11 mouse cellular contexts compared by ENCODE assay signal in genomic region chr13:56433466-56433865, GRCm38 (mm10). TPM values are rescaled to one million over a fixed set of nuclear protein-coding genes. Genes with fewer than 3 reads are reported as not detected.
DNase-seq lines count a peak whose midpoint lies in the region; ATAC-seq and TF ChIP-seq lines count a peak whose summit lies in the region.
"Had no signal": no experiment of that assay in that cellular context is flagged by ENCODE, and none has a peak within 500 bp of the region (broad histone marks: within the 10 kb centered on the region; RNA-seq: fewer than 3 reads in every experiment).

No protein-coding gene starts in this region.

- H3K9ac ChIP-seq in heart, adult 2 months (ENCODE audit: low read depth, low read length): no peak overlapping the region
- H3K9ac ChIP-seq in heart, embryonic 11.5 days (ENCODE audit: low read depth, low read length): no peak overlapping the region
- no peak overlapping the region for H3K9ac ChIP-seq in forebrain, embryonic 16.5 days (replicated peaks; ENCODE audit: low read depth, low read length)

- ATAC-seq in heart, embryonic 11.5 days (replicated peaks; ENCODE audit: insufficient number of reproducible peaks, low FRiP score, low TSS enrichment): no peak
- no peak for ATAC-seq in G1E (ENCODE audit: extremely low read depth, insufficient number of reproducible peaks, low FRiP score, poor library complexity, severe bottlenecking)
- ATAC-seq in forebrain, embryonic 16.5 days: peak; percentile 45; the same call in 1 of the 2 replicates

- H3K4me3 ChIP-seq in heart, adult 2 months: no peak overlapping the region
- H3K4me3 ChIP-seq in heart, embryonic 11.5 days (ENCODE audit: low read depth, low read length): no peak overlapping the region
- H3K4me3 ChIP-seq in G1E (ENCODE audit: low read depth, low read length): peak overlapping the region; percentile 3; the same call in 1 of the 2 replicates
- no peak overlapping the region for H3K4me3 ChIP-seq in forebrain, embryonic 16.5 days (replicated peaks; ENCODE audit: low read length)
- no peak overlapping the region for H3K4me3 ChIP-seq in lung, adult 2 months (replicated peaks; ENCODE audit: extremely low read depth, low read depth, low read length)

- no peaks in the 10 kb centered on the region for H3K4me1 ChIP-seq in heart, adult 2 months (ENCODE audit: control insufficient read depth, insufficient read depth, low read length)
- 0 out of 2 replicates have a peak, but pooled peaks cover 3% of the 10 kb centered on the region for H3K4me1 ChIP-seq in heart, embryonic 11.5 days (ENCODE audit: control insufficient read depth, insufficient read depth, low read length)
- no peaks in the 10 kb centered on the region for H3K4me1 ChIP-seq in G1E (ENCODE audit: insufficient read depth, low read depth, low read length)
- H3K4me1 ChIP-seq in forebrain, embryonic 16.5 days (replicated peaks; ENCODE audit: control insufficient read depth, insufficient read depth, low read length): peaks cover 25% of the 10 kb centered on the region
- H3K4me1 ChIP-seq in lung, adult 2 months (ENCODE audit: control insufficient read depth, insufficient read depth, low read length): no peaks in the 10 kb centered on the region

- H3K9me3 ChIP-seq in heart, embryonic 11.5 days (replicated peaks; ENCODE audit: control insufficient read depth, low read length): no peaks in the 10 kb centered on the region
- peaks cover 93% of the 10 kb centered on the region for H3K9me3 ChIP-seq in G1E (replicated peaks)
- no peaks in the 10 kb centered on the region for H3K9me3 ChIP-seq in forebrain, embryonic 16.5 days (ENCODE audit: control insufficient read depth, low read length)

- peaks cover 5% of the 10 kb centered on the region for H3K27me3 ChIP-seq in heart, adult 2 months (ENCODE audit: control insufficient read depth, insufficient read depth, low read length)
- H3K27me3 ChIP-seq in heart, embryonic 11.5 days (ENCODE audit: control insufficient read depth, insufficient read depth, low read length): peaks cover 43% of the 10 kb centered on the region
- no peaks in the 10 kb centered on the region for H3K27me3 ChIP-seq in G1E (ENCODE audit: insufficient read depth, low read length)
- H3K27me3 ChIP-seq in forebrain, embryonic 16.5 days (replicated peaks; ENCODE audit: control insufficient read depth, insufficient read depth, low read length): peaks cover 22% of the 10 kb centered on the region

- H3K79me2 ChIP-seq in heart, adult 2 months (replicated peaks; ENCODE audit: control insufficient read depth, insufficient read depth, low read length): no peaks in the 10 kb centered on the region

- no peak for TF ChIP-seq EP300 in heart, adult 2 months (IDR thresholded peaks at IDR 0.05; ENCODE audit: insufficient read depth, low read depth, low read length)

- no peaks in the 10 kb centered on the region for H3K36me3 ChIP-seq in heart, adult 2 months (ENCODE audit: control insufficient read depth, insufficient read depth, low read length)
- no peaks in the 10 kb centered on the region for H3K36me3 ChIP-seq in heart, embryonic 11.5 days (ENCODE audit: control insufficient read depth, insufficient read depth, low read length)
- no peaks in the 10 kb centered on the region for H3K36me3 ChIP-seq in G1E (replicated peaks)
- H3K36me3 ChIP-seq in forebrain, embryonic 16.5 days (ENCODE audit: control insufficient read depth, insufficient read depth): no peaks in the 10 kb centered on the region

- TF ChIP-seq POLR2A in heart, adult 2 months (IDR thresholded peaks at IDR 0.05; ENCODE audit: insufficient read depth, low read depth, low read length): no peak
- no peak for TF ChIP-seq POLR2A in lung, adult 2 months (IDR thresholded peaks at IDR 0.05; ENCODE audit: borderline replicate concordance, extremely low read depth, low read depth, low read length)

- H3K4me2 ChIP-seq in heart, embryonic 11.5 days: no peak overlapping the region
- H3K4me2 ChIP-seq in forebrain, embryonic 16.5 days (ENCODE audit: low read length): no peak overlapping the region

- intact Hi-C loops in heart, adult 2 months (cut with DNase I): no loop called here

- peak in 1 of 2 experiments; percentile 40 for DNase-seq in heart, adult 2 months
- no peak for DNase-seq in G1E (ENCODE audit: low spot score)
- peak; percentile 69 to 78 for DNase-seq in cerebellum, adult 18-20 months
- DNase-seq in kidney, postnatal 25 days: peak; percentile 55 to 61
- peak; percentile 44 for DNase-seq in lung, adult 2 months
- peak; percentile 16 to 53 for DNase-seq in right cerebral cortex, postnatal 36 days (ENCODE audit: low spot score in 2 of 2)

- TF ChIP-seq CTCF in heart, adult 2 months (IDR thresholded peaks at IDR 0.05): peak; percentile 66
- TF ChIP-seq CTCF in G1E (IDR thresholded peaks at IDR 0.05; ENCODE audit: low read depth, low read length): no peak
- TF ChIP-seq CTCF in lung, adult 2 months (IDR thresholded peaks at IDR 0.05; ENCODE audit: insufficient read depth, low read length): peak; percentile 47

- H3K27ac ChIP-seq in heart, adult 2 months: no peak overlapping the region
- no peak overlapping the region for H3K27ac ChIP-seq in heart, embryonic 11.5 days (ENCODE audit: low read depth, low read length)
- H3K27ac ChIP-seq in forebrain, embryonic 16.5 days (ENCODE audit: low read length): no peak overlapping the region

- 23% methylated on average over 10 of the region's 10 CpGs for WGBS in heart, adult 2 months
- 10% methylated on average over 10 of the region's 10 CpGs for WGBS in heart, embryonic 11.5 days (ENCODE audit: insufficient replicate concordance)
- WGBS in forebrain, embryonic 16.5 days: 5% methylated on average over 10 of the region's 10 CpGs
- 25% methylated on average over 10 of the region's 10 CpGs for WGBS in lung, adult 2 months

RNA-seq across cellular contexts. Expression of gene Slc25a48, which starts 4.7 kb away (rescaled TPM):
- under 1 TPM; 0.08 to 0.16 TPM for total RNA-seq in heart, adult 2 months (2021)
- 0.23 and 0.27 TPM in 2 replicates for polyA plus RNA-seq in heart, adult 2 months (2012; rRNA removed)
- polyA plus RNA-seq in heart, embryonic 11.5 days (2014; fragmentation: Nextera tagmentation; extraction: Ambion mirVana): 0.04 TPM in 1 of 2 replicates, not detected in the other
- total RNA-seq in G1E (2014; fragmentation: Nextera tagmentation) (not detected in 2 replicates), G1E (2017) (0.05 TPM in 1 of 2 replicates, not detected in the other)
- not detected in 2 replicates for polyA plus RNA-seq in G1E (2012)
- polyA plus RNA-seq in forebrain, embryonic 16.5 days (2015; fragmentation: Nextera tagmentation; extraction: Ambion mirVana): not detected in 2 replicates
- 0.24 and 0.51 TPM in 2 replicates for polyA plus RNA-seq in lung, adult 2 months (2012; rRNA removed)
- total RNA-seq: MEL had no signal

RNA-seq across cellular contexts. Expression of gene Gm3045, which starts 7.1 kb away (rescaled TPM):
- not detected for total RNA-seq in heart, adult 2 months (2021)
- not detected in 2 replicates for polyA plus RNA-seq in heart, adult 2 months (2012; rRNA removed)
- not detected in 2 replicates for polyA plus RNA-seq in heart, embryonic 11.5 days (2014; fragmentation: Nextera tagmentation; extraction: Ambion mirVana)
- total RNA-seq in G1E (2014; fragmentation: Nextera tagmentation) (not detected in 2 replicates), G1E (2017) (0.05 TPM in 1 of 2 replicates, not detected in the other)
- polyA plus RNA-seq in G1E (2012): not detected in 2 replicates
- polyA plus RNA-seq in forebrain, embryonic 16.5 days (2015; fragmentation: Nextera tagmentation; extraction: Ambion mirVana): not detected in 2 replicates
- polyA plus RNA-seq in lung, adult 2 months (2012; rRNA removed): 0.06 TPM in 1 of 2 replicates, not detected in the other
- total RNA-seq: MEL had no signal
- polyA plus RNA-seq: large intestine, adult 2 months; stomach, embryonic 16.5 days had no signal

RNA-seq across cellular contexts. Expression of gene Il9, which starts 48.6 kb away (rescaled TPM):
- not detected for total RNA-seq in heart, adult 2 months (2021)
- polyA plus RNA-seq in heart, adult 2 months (2012; rRNA removed): not detected in 2 replicates
- not detected in 2 replicates for polyA plus RNA-seq in heart, embryonic 11.5 days (2014; fragmentation: Nextera tagmentation; extraction: Ambion mirVana)
- total RNA-seq in G1E (2014; fragmentation: Nextera tagmentation): not detected in 2 replicates
- not detected in 2 replicates for total RNA-seq in G1E (2017)
- not detected in 2 replicates for polyA plus RNA-seq in G1E (2012)
- polyA plus RNA-seq in forebrain, embryonic 16.5 days (2015; fragmentation: Nextera tagmentation; extraction: Ambion mirVana): not detected in 2 replicates
- not detected in 2 replicates for polyA plus RNA-seq in lung, adult 2 months (2012; rRNA removed)
- total RNA-seq: MEL had no signal
- polyA plus RNA-seq: large intestine, adult 2 months; stomach, embryonic 16.5 days had no signal
